ENCODE assay signal across 16 mouse cellular contexts in genomic region chr6:137422777-137423176, GRCm38 (mm10).
"Had no signal": no experiment of that assay in that cellular context is flagged by ENCODE, and none has a peak within 500 bp of the region (broad histone marks: within the 10 kb centered on the region; RNA-seq: fewer than 3 reads in every experiment).

No protein-coding gene starts in this region.

- H3K27ac ChIP-seq: neural tube, embryonic 13.5 days; neural tube, embryonic 15.5 days; stomach, embryonic 15.5 days; stomach, postnatal 0 days had no signal

- DNase-seq: retina, postnatal 1 day; right cerebral cortex, adult 18-20 months; right cerebral cortex, postnatal 14 days; right cerebral cortex, postnatal 25 days; right cerebral cortex, postnatal 4 days; spleen, adult 18-20 months; thymus, adult 18-20 months; thymus, adult 2 months; thymus, postnatal 14 days; thymus, postnatal 25 days; thymus, postnatal 36 days; thymus, postnatal 4 days had no signal

- H3K9me3 ChIP-seq: neural tube, embryonic 13.5 days; neural tube, embryonic 15.5 days; stomach, embryonic 15.5 days had no signal

- H3K4me2 ChIP-seq: neural tube, embryonic 13.5 days; neural tube, embryonic 15.5 days; stomach, embryonic 15.5 days had no signal

- H3K27me3 ChIP-seq: neural tube, embryonic 13.5 days; neural tube, embryonic 15.5 days; stomach, embryonic 15.5 days had no signal

- H3K9ac ChIP-seq: neural tube, embryonic 13.5 days; neural tube, embryonic 15.5 days; stomach, embryonic 15.5 days had no signal

- H3K4me1 ChIP-seq: neural tube, embryonic 13.5 days; neural tube, embryonic 15.5 days; stomach, embryonic 15.5 days had no signal

- H3K36me3 ChIP-seq: stomach, embryonic 15.5 days had no signal

- H3K4me3 ChIP-seq: neural tube, embryonic 13.5 days; neural tube, embryonic 15.5 days; stomach, embryonic 15.5 days had no signal
